ENCODE assay signal across 11 mouse cellular contexts in genomic region chr7:125555351-125555872, GRCm38 (mm10). TPM values are rescaled to one million over a fixed set of nuclear protein-coding genes. Genes with fewer than 3 reads are reported as not detected.
A peak's percentile ranks its signal among the peaks of the same experiment; 100 is the strongest.
DNase-seq lines count a peak whose midpoint lies in the region; ATAC-seq and TF ChIP-seq lines count a peak whose summit lies in the region.
"Had no signal": no experiment of that assay in that cellular context is flagged by ENCODE, and none has a peak within 500 bp of the region (broad histone marks: within the 10 kb centered on the region; RNA-seq: fewer than 3 reads in every experiment).

No protein-coding gene starts in this region.

- intact Hi-C loops in left cerebral cortex, postnatal 36 days (cut with DNase I): no loop called here

- H3K4me3 ChIP-seq in intestine, postnatal 0 days (ENCODE audit: low read depth, low read length): no peak overlapping the region
- no peak overlapping the region for H3K4me3 ChIP-seq in intestine, embryonic 15.5 days (replicated peaks)
- peak overlapping the region in 1 of 2 experiments; percentile 34; a peak in 1 of 4 replicates for H3K4me3 ChIP-seq in MEL (ENCODE audit: control insufficient read depth in 1 of 2, insufficient read depth in 1 of 2, low read depth in 2 of 2, low read length in 2 of 2)
- peak overlapping the region; percentile 95 for H3K4me3 ChIP-seq in megakaryocyte, embryonic 14.5 days (replicated peaks)
- H3K4me3 ChIP-seq: limb, embryonic 15.5 days; neural tube, embryonic 13.5 days had no signal

- no peak for TF ChIP-seq RAD21 in MEL (IDR thresholded peaks at IDR 0.05; ENCODE audit: low read depth, low read length)

- no peaks in the 10 kb centered on the region for H3K27me3 ChIP-seq in intestine, postnatal 0 days (replicated peaks; ENCODE audit: control insufficient read depth, insufficient read depth, low read length)
- no peaks in the 10 kb centered on the region for H3K27me3 ChIP-seq in intestine, embryonic 15.5 days (replicated peaks)
- no peaks in the 10 kb centered on the region for H3K27me3 ChIP-seq in MEL (ENCODE audit: control insufficient read depth in 1 of 2, insufficient read depth in 2 of 2, low read length in 2 of 2)
- H3K27me3 ChIP-seq in megakaryocyte, embryonic 14.5 days (replicated peaks): peaks cover 2% of the 10 kb centered on the region
- H3K27me3 ChIP-seq: limb, embryonic 15.5 days had no signal

- peaks cover 7% of the 10 kb centered on the region; the same call in 1 of the 2 replicates for H3K36me3 ChIP-seq in intestine, postnatal 0 days (ENCODE audit: control insufficient read depth, insufficient read depth)
- H3K36me3 ChIP-seq in intestine, embryonic 15.5 days: no peaks in the 10 kb centered on the region
- peaks cover 0 to 12% of the 10 kb centered on the region in 2 experiments; a peak in 2 of 4 replicates for H3K36me3 ChIP-seq in MEL (ENCODE audit: control insufficient read depth in 1 of 2, insufficient read depth in 2 of 2, low read length in 2 of 2)
- H3K36me3 ChIP-seq in megakaryocyte, embryonic 14.5 days (replicated peaks; ENCODE audit: low read length): peaks cover 42% of the 10 kb centered on the region
- H3K36me3 ChIP-seq: limb, embryonic 15.5 days; neural tube, embryonic 13.5 days had no signal

- peak overlapping the region; percentile 72 for H3K27ac ChIP-seq in intestine, postnatal 0 days (ENCODE audit: low read depth, low read length)
- H3K27ac ChIP-seq in intestine, embryonic 15.5 days: no peak overlapping the region
- peak overlapping the region; percentile 7 for H3K27ac ChIP-seq in MEL (ENCODE audit: control insufficient read depth, low read depth, low read length)
- H3K27ac ChIP-seq: limb, embryonic 15.5 days; neural tube, embryonic 13.5 days had no signal

- H3K4me1 ChIP-seq in intestine, postnatal 0 days (replicated peaks; ENCODE audit: control insufficient read depth, insufficient read depth, low read length): peaks cover 46% of the 10 kb centered on the region
- peaks cover 40% of the 10 kb centered on the region for H3K4me1 ChIP-seq in intestine, embryonic 15.5 days (replicated peaks)
- peaks cover 5 to 42% of the 10 kb centered on the region in 2 experiments for H3K4me1 ChIP-seq in MEL (ENCODE audit: control insufficient read depth in 1 of 2, insufficient read depth in 2 of 2, low read length in 2 of 2)
- peaks cover 96% of the 10 kb centered on the region for H3K4me1 ChIP-seq in megakaryocyte, embryonic 14.5 days

- no peaks in the 10 kb centered on the region for H3K9me3 ChIP-seq in intestine, postnatal 0 days (ENCODE audit: control insufficient read depth)
- H3K9me3 ChIP-seq in intestine, embryonic 15.5 days: no peaks in the 10 kb centered on the region
- no peaks in the 10 kb centered on the region for H3K9me3 ChIP-seq in MEL (replicated peaks; ENCODE audit: insufficient read depth, low read length)
- no peaks in the 10 kb centered on the region for H3K9me3 ChIP-seq in megakaryocyte, embryonic 14.5 days
- H3K9me3 ChIP-seq: limb, embryonic 15.5 days; neural tube, embryonic 13.5 days had no signal

- no peak for ATAC-seq in intestine, postnatal 0 days
- no peak for ATAC-seq in intestine, embryonic 15.5 days

- TF ChIP-seq EP300 in MEL (IDR thresholded peaks at IDR 0.05; ENCODE audit: low read depth in 1 of 2, low read length in 2 of 2): peak in 1 of 2 experiments; percentile 35; a peak in 1 of 4 replicates

- DNase-seq in MEL (ENCODE audit: low read depth, low spot score): peak; percentile 77
- peak; percentile 76 for DNase-seq in induced T-regulatory cell, adult 2 months (ENCODE audit: low read depth)
- DNase-seq in urinary bladder, postnatal 25 days (ENCODE audit: low spot score): no peak
- DNase-seq in left cerebral cortex, postnatal 36 days (ENCODE audit: low spot score in 2 of 2): no peak
- DNase-seq in right cerebral cortex, postnatal 4 days: no peak
- DNase-seq: kidney, adult 8-10 months had no signal

- 61% methylated on average over 7 of the region's 7 CpGs for WGBS in intestine, postnatal 0 days
- 83% methylated on average over 7 of the region's 7 CpGs for WGBS in intestine, embryonic 15.5 days

- H3K9ac ChIP-seq in intestine, postnatal 0 days (ENCODE audit: low read depth, low read length): no peak overlapping the region
- H3K9ac ChIP-seq in intestine, embryonic 15.5 days: no peak overlapping the region
- peak overlapping the region; percentile 37 for H3K9ac ChIP-seq in MEL (ENCODE audit: control insufficient read depth, low read depth, low read length, poor library complexity, severe bottlenecking)
- H3K9ac ChIP-seq: limb, embryonic 15.5 days; neural tube, embryonic 13.5 days had no signal

- peak overlapping the region; percentile 84 for H3K4me2 ChIP-seq in intestine, postnatal 0 days (replicated peaks; ENCODE audit: low read depth)
- no peak overlapping the region for H3K4me2 ChIP-seq in intestine, embryonic 15.5 days (replicated peaks)
- H3K4me2 ChIP-seq: limb, embryonic 15.5 days; neural tube, embryonic 13.5 days had no signal

- no peak for TF ChIP-seq POLR2A in MEL (IDR thresholded peaks at IDR 0.05; ENCODE audit: control insufficient read depth in 1 of 2, insufficient read depth in 1 of 2, low read depth in 1 of 2, low read length in 2 of 2, poor library complexity in 1 of 2)

- TF ChIP-seq CTCF in intestine, postnatal 0 days (IDR thresholded peaks at IDR 0.05; ENCODE audit: low read depth): no peak
- no peak for TF ChIP-seq CTCF in MEL (IDR thresholded peaks at IDR 0.05 in 2 of 3, conservative IDR thresholded peaks at IDR 0.05 in 1 of 3; ENCODE audit: control insufficient read depth in 1 of 3, insufficient read depth in 1 of 3, low read depth in 2 of 3, low read length in 3 of 3, poor library complexity in 1 of 3, severe bottlenecking in 1 of 3)

- no peaks in the 10 kb centered on the region for H3K79me2 ChIP-seq in MEL (ENCODE audit: control insufficient read depth, insufficient read depth, low read length, poor library complexity)

TF ChIP-seq in MEL, 35 proteins besides CTCF, POLR2A, EP300 and RAD21:
- TF ChIP-seq MAZ (IDR thresholded peaks at IDR 0.05; ENCODE audit: low read depth, low read length) (0 out of 2 replicates have a peak, but pooled peaks have one; percentile 37), USF1 (IDR thresholded peaks at IDR 0.05; ENCODE audit: low read depth, low read length) (peak; percentile 78), TAL1 (IDR thresholded peaks at IDR 0.05; ENCODE audit: low read length) (no peak), MYB (IDR thresholded peaks at IDR 0.05; ENCODE audit: low read depth, low read length) (no peak), MAX (IDR thresholded peaks at IDR 0.05; ENCODE audit: low read length) (0 out of 2 replicates have a peak, but pooled peaks have one; percentile 10), NRF1 (IDR thresholded peaks at IDR 0.05; ENCODE audit: insufficient read depth, low read depth, low read length, poor library complexity, severe bottlenecking) (no peak), USF2 (IDR thresholded peaks at IDR 0.05; ENCODE audit: borderline replicate concordance in 1 of 2, insufficient read depth in 1 of 2, low read depth in 1 of 2, low read length in 2 of 2) (no peak), ZNF384 (IDR thresholded peaks at IDR 0.05; ENCODE audit: low read depth, low read length) (no peak), RCOR1 (IDR thresholded peaks at IDR 0.05; ENCODE audit: low read depth, low read length) (0 out of 2 replicates have a peak, but pooled peaks have one; percentile 16), NELFE (IDR thresholded peaks at IDR 0.05; ENCODE audit: low read depth, low read length) (no peak), HCFC1 (IDR thresholded peaks at IDR 0.05; ENCODE audit: low read depth, low read length) (no peak), ZKSCAN1 (IDR thresholded peaks at IDR 0.05; ENCODE audit: low read depth, low read length) (peak; percentile 99), ZC3H11A (IDR thresholded peaks at IDR 0.05; ENCODE audit: low read depth, low read length) (no peak), E2F4 (IDR thresholded peaks at IDR 0.05; ENCODE audit: borderline replicate concordance, low read depth, low read length) (no peak), GABPA (IDR thresholded peaks at IDR 0.05; ENCODE audit: low read depth, low read length) (no peak), MXI1 (IDR thresholded peaks at IDR 0.05; ENCODE audit: low read depth, low read length) (peak; percentile 37; the same call in 1 of the 2 replicates), TBP (IDR thresholded peaks at IDR 0.05; ENCODE audit: low read depth, low read length) (no peak), JUND (IDR thresholded peaks at IDR 0.05; ENCODE audit: low read depth, low read length) (no peak), GATA1 (IDR thresholded peaks at IDR 0.05; ENCODE audit: low read depth, low read length) (no peak), MAFK (IDR thresholded peaks at IDR 0.05; ENCODE audit: borderline replicate concordance, low read depth, low read length) (no peak), MEF2A (IDR thresholded peaks at IDR 0.05; ENCODE audit: extremely low read depth, insufficient replicate concordance, low read depth, low read length, poor library complexity, severe bottlenecking) (no peak), MYC (IDR thresholded peaks at IDR 0.05; ENCODE audit: low read depth, low read length) (0 out of 2 replicates have a peak, but pooled peaks have one; percentile 48)
TF ChIP-seq in MEL: peak in this region for 7.

RNA-seq across cellular contexts. Expression of gene Il4ra, which starts 3.5 kb away (rescaled TPM):
- polyA plus RNA-seq in intestine, postnatal 0 days (2015; fragmentation: Nextera tagmentation; extraction: Ambion mirVana): 32.3 and 35.0 TPM in 2 replicates
- 10.4 and 11.8 TPM in 2 replicates for polyA plus RNA-seq in intestine, embryonic 15.5 days (2015; fragmentation: Nextera tagmentation; extraction: Ambion mirVana)
- 2.9 and 3.6 TPM in 2 replicates for total RNA-seq in MEL (2012; rRNA removed)
- polyA plus RNA-seq in MEL (2012; ENCODE audit: insufficient read depth in 1 of 2, insufficient read length in 2 of 2, low read depth in 1 of 2, low replicate concordance in 2 of 2, missing spikeins in 1 of 2): 1 to 10 TPM in 1 of 2 experiments, not detected in 1; 5.0 TPM
- polyA plus RNA-seq in megakaryocyte, embryonic 14.5 days (2012; ENCODE audit: insufficient read depth, low replicate concordance): 18.5 and 31.9 TPM in 2 replicates
- 1 to 10 TPM; 5.7 to 5.9 TPM for total RNA-seq in left cerebral cortex, postnatal 36 days (2021)

RNA-seq across cellular contexts. Expression of gene Il21r, which starts 47.8 kb away (rescaled TPM):
- 0.08 and 0.09 TPM in 2 replicates for polyA plus RNA-seq in intestine, postnatal 0 days (2015; fragmentation: Nextera tagmentation; extraction: Ambion mirVana)
- 0.32 and 0.52 TPM in 2 replicates for polyA plus RNA-seq in intestine, embryonic 15.5 days (2015; fragmentation: Nextera tagmentation; extraction: Ambion mirVana)
- total RNA-seq in MEL (2012; rRNA removed): not detected in 2 replicates
- under 1 TPM in 1 of 2 experiments, not detected in 1; 0.06 TPM for polyA plus RNA-seq in MEL (2012; ENCODE audit: insufficient read depth in 1 of 2, insufficient read length in 2 of 2, low read depth in 1 of 2, low replicate concordance in 2 of 2, missing spikeins in 1 of 2)
- 19.8 and 124 TPM in 2 replicates for polyA plus RNA-seq in megakaryocyte, embryonic 14.5 days (2012; ENCODE audit: insufficient read depth, low replicate concordance)
- total RNA-seq in left cerebral cortex, postnatal 36 days (2021): 1 to 10 TPM; 1.5 to 1.6 TPM

Comparison
In these comparisons a context has a peak if more than half of its experiments do, and no peak if none do; other contexts are left out.
1. DNase-seq: peak in MEL (single experiment) and induced T-regulatory cell, adult 2 months (single experiment); none in urinary bladder, postnatal 25 days (single experiment), left cerebral cortex, postnatal 36 days (0 of 2) and right cerebral cortex, postnatal 4 days (single experiment).
2. RNA of gene Il21r, which starts 47.8 kb away (polyA plus RNA-seq): 19.8 to 124 TPM in megakaryocyte, embryonic 14.5 days; 0.32 to 0.52 TPM in intestine, embryonic 15.5 days, 0.08 to 0.09 TPM in intestine, postnatal 0 days and 0.06 TPM in MEL; every median in the first group is over 10 times any median in the second.